Mouse (Mus musculus) adrenal gland (tissue): Measurements from ENCODE around the gene Afap1.

Experiments used
- intact Hi-C: fragments of 180-260 bp; cut with DNase I; formaldehyde crosslinking; loops from one replicate; pipeline ENCODE4 v1.15.1; 2025

Gene Afap1

DNA sequence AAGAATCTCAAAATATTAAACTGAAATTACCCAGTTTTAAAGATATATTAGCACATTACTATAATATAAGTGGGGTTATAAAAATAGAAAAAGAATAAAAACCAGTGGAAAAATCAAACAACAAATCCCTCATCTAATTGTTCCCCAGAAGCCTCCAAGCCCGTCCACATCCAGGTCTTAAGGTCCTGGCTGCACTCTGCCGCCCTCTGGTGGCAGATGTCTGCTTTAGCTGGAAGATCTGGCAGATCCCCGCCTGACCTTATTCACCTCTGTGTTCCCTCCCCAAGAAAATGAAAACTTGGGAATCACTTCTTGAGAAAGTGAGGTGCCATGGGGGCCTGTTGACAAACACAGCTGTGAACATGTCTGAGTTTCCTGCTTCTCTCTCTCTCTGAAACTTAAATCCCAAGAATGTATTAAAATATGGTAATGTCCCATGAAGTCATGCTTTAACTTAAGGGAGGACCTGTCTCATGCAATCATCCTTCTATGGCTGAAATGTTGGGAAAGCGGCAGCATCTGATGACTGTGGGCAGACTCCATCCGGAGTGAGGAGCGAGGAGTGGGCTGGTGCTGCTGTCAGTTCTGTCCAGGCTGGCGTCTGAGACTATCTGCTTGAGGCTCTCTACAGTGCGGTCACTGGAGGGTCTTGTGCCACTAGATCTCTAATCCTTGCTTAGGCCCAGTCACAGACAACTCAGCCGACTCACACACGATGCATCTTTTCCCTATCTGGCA is 78.9 kb downstream of the Afap1 start:
- intact Hi-C loops = loop anchor here (1.0 to 5.0 kb wide), 2 partner anchors 80 to 105 kb away; no protein-coding TSS in a partner anchor

DNA sequence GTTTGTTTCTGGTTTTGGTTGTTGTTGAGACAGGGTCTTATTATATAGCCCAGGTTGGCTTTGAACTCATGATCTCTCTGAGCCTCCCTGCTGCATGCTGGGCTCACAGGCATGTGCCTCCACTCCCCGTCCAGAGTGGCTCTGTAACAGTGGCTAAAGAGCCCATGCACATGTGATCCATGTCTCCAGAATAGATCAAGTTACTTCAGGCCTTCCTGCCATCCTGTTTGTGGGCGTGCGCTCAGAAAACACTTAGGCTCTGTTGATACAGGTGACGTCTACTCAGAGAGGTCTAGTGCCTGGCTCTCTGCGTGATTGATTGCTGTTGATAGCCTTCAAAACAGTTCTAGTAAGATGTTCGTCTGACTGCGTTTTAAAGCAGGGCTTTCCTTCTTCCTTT is 79.6 kb downstream of the Afap1 start:
- intact Hi-C loops = loop anchor here (1.0 to 5.0 kb wide), 2 partner anchors 80 to 105 kb away; no protein-coding TSS in a partner anchor

DNA sequence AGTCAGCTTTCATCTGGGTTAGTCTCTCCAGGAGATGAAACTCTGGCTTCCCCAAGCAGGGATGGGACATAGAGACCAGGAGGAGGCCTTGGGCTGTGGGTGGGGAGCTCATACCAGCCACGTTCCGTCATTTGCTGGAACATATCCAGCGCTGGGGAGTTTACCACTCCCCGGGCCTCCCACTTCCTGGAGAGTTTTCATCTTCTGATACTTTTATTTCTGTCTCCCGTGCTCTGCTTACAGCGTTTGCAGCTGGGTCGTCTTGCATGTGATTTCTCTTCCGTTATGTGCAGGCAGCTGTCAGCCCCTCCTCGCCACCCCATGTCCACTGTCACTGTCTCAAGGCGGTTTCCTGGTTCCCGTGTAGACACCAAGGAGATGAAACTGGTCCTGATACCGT is 80.7 kb downstream of the Afap1 start:
- intact Hi-C loops = loop anchor here (5.0 kb wide), 1 partner anchor 106 kb away; no protein-coding TSS in a partner anchor

DNA sequence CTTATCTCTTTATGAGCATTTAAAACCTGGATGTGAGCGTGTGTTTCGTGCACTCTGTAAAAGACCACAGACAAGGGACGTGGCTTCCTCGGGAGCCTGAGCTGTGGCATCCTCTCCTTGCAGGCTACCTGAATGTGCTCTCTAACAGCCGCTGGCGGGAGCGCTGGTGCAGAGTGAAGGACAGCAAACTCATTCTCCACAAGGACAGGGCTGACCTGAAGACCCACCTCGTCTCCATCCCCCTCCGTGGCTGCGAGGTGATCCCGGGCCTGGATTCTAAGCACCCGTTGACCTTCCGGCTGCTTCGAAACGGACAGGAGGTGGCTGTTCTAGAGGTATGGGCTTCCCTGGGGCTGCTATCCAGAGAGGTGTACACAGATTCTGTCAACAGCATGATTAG is 81.1 kb downstream of the Afap1 start:
- intact Hi-C loops = loop anchor here (5.0 kb wide), 1 partner anchor 107 kb away; no protein-coding TSS in a partner anchor

DNA sequence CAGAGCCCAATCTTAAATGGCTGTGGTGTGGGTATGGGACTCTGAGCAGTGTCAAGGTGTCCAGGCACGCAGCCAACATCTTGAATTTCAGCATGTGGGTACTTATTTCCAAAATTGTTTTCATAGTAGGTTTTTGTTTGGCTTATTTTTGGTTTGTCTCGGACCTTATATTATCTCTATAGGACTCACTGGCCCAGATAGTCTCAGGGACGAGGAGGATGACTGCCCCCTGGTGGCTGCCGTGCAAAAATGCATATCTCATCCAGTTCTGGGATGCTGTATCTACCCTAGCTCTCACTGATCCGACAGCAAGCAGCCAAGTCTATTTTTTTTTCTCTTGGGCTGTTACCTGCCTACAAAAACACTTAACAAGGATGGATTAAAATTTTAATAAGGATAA is 82.6 kb downstream of the Afap1 start:
- intact Hi-C loops = loop anchor here (1.0 kb wide), 1 partner anchor 86 kb away; no protein-coding TSS in a partner anchor

DNA sequence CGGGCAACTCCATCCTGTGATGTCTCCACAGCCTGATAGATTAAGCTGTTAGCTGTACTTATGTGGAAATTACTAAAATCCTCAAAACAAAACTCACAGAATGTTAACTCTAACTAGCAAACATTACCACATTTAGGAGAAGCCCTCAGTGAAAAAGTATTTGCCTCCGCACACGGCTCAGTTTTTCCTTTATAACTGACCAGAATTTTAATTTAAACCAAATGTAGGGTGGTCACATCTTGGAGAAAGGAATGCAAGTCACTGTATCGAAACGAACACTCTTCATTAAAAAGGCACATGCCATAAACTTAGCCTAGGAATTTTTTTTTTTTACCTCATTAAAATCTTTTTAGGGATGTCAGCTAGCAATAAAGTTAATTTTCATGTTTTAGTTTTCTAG is 87.4 kb downstream of the Afap1 start:
- intact Hi-C loops = loop anchor here (5.0 kb wide), 2 partner anchors 242 to 417 kb away; partner anchors contain the start of gene Sorcs2

DNA sequence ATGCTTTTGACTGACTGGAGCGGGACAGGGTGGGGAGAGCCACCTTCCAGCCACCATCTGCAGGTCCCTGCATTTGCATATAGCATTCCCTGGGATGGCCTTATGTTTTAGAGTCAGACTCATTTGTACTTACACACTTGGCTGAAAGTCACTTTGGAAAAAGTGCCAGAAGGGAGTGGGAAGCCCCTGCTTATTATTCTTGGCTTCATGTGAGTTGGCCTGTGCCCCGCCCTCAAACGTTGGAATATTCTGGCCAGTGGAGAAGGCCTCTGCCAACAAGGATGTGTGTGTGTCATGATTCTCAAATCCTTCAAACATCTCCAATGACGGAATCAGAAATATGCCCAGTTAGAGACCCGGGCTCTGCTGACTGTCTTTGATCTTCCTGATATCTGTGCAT is 88.2 kb downstream of the Afap1 start:
- intact Hi-C loops = loop anchor here (5.0 kb wide), 2 partner anchors 241 to 416 kb away; partner anchors contain the start of gene Sorcs2

DNA sequence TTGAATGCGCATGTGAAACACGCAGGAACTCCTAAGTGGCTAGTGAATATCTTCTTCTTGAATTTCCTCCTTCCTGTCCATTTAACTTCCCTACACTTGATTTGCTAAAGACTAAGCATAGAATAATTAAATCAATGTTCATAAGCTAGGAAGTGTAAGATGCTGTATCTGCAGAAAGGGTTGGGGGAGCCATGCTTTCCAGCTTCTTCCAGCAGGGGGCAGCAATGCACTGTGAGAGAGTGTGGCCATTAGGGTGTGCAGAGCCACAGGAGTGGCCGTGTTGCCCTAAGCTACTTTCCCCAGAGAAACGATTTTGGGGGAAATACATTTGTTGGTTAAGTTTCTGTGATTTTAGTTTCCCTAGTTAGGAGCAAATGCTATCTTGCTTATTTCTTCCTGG is 88.9 kb downstream of the Afap1 start:
- intact Hi-C loops = loop anchor here (5.0 kb wide), 2 partner anchors 240 to 415 kb away; partner anchors contain the start of gene Sorcs2

DNA sequence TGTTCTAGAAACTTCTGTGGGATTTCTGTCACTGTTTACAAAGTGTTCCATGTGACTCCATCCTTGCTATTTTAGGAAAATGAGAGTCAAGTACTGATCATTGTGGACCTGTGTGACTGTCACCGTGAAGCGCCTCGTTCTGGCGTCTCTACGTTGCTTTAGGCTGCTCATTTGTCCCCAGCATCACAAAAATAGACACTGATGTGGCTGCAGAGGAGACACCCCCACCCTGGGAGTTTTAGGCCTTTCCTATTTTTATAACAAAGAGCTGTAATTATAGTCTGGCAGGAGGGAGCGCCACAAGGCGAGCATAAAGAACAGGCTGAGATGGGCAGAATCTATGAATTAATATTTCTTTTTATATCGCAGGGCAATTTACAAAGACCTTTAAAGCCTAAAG is 92.5 kb downstream of the Afap1 start:
- intact Hi-C loops = no loop called here

DNA sequence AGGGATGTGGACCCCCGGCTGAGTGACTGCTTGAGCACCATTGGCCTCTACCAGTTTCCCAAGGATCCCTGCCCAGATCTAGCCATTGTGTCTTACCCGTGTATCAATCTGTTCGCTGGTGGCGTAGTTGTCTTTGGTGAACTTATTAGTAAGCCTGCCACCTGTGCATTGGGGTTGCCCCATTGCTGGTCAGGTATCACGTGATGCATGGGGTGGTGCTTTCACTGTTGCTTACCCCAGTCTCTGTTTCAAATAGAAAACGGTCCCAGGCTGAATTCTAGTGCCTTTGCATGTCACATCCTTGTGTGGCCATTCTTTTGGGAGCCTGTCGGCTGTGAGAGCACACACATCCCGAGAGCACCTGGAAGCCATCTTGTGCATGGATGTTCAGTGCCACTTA is 95.0 kb downstream of the Afap1 start:
- intact Hi-C loops = no loop called here

DNA sequence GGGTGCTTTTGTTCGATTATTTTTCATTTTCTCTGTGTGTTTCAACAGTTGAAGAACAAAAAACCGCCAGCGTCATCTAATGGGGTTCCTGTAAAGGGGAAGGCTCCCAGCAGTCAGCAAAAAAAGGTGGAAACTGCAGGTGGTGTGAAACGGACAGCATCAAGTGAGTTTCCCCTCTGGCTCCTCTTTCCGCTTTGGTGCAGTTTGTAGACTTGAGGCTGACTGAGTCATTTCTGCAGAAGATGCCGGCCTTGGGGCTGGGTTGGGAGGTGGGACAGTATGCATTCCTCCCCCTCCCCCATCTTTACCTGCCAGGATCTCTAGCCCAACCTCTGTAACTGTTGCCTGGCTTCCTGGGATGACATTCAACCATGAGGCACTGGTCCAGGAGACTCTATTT is 96.4 kb downstream of the Afap1 start:
- intact Hi-C loops = no loop called here

DNA sequence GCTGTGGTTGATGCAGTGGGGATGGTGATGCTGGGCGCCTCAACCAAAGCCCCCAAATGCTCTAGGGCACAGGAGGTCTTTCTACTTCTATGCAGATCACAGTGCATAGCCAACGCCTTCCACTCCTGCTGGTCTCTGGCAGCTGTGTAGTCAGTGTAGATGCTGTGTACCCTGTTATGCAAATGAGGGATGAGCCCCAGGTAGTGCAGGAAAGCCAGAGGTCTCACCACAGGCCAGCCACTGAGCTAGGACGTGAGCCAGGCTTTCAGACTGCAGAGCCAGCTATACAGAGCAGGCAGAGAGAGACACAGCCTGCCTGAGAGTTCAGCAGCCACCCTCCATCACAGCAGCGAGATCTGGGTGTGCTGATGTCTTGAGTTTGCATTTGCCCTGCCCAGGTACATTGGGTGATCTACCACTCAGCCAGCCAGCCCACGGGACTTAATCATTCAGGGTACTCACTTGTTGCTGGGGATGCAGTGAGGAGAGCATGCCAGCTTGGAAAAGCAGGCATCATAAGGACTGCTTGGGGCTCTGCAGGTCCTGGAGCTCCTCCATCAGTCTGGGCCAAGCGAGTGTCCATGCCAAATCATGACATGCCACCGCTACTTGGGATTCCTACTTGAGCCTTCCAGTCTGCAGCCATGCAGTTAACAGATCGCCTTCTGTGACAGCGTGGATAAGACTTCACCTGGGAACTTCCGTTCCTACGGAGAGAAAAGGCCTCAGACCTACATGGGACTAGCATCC is 97.0 kb downstream of the Afap1 start:
- intact Hi-C loops = no loop called here

DNA sequence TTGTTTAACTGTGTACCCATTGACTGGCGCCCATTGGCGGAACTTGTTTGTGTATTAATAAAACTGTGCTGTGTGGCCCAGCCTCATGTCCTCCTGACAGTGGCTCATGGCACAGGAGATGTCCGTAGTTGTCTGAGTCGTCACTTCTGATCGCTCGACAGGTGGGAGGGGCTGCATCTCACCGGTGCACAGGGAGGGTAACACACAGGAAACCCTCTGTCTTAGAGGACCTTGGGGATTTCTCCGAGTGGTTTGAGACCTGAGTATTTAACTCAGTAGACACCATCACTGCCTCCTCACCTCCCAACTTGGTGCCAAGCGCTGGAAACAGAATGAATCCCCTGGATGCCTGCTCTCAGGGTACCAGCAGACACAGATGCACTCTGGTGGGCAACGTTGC is 110.7 kb downstream of the Afap1 start:
- intact Hi-C loops = no loop called here

DNA sequence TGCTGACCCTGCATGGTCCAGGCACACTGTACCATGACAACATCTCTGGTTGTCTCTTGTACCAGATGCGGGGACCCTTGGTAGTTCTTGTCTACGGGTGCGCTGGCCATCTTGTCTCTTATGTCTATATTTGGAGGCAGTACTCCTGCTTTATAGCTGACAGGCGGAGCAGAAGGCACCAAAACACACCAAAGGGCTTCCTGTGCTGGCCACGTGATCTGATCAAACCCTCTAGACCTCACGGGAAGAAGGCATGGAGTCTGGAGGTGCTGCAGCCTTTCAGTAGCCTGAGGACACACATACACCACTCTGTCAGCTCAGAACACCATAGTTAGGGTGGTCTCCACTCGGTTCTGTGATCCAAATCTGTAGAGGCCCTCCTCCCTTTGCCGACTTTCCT is 113.0 kb downstream of the Afap1 start:
- intact Hi-C loops = no loop called here

DNA sequence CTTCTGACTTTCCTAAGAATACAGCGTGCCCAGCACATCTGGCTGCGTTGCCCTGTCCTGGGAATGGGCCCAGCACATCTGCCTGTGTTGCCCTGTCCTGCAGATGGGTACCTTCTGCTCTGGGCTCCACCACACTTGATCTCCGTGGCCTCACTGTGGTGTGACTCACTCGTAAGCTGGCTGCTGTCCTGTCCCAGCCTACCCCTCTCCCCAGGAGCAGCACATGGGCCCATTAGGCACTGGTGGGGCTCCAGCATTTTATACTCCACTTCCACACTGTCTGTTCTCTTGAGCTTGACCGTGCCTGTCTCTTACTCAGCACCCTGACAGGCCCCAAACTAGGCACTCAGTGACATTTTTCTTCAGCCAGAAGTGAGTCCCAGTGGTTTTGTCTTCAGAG is 113.5 kb downstream of the Afap1 start:
- intact Hi-C loops = no loop called here

DNA sequence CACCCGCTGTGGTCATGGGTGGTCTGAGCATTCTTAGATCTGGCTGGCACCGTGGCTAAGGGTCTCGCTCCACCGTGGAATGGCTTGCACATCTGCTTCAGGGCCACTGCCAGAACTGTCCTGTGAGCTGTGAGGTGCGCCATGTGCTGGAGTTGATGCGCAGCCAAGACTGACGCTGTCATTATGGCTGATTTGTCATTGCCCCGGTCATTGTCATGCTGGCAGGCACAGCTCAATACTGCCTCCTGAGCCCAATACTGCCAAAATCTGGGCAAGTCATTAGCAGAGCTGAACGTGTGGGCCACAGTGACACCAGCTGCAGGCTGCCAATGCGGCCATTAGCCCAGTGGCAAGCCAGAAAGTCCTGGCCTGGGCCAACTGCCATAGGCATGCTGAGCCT is 114.5 kb downstream of the Afap1 start:
- intact Hi-C loops = no loop called here

DNA sequence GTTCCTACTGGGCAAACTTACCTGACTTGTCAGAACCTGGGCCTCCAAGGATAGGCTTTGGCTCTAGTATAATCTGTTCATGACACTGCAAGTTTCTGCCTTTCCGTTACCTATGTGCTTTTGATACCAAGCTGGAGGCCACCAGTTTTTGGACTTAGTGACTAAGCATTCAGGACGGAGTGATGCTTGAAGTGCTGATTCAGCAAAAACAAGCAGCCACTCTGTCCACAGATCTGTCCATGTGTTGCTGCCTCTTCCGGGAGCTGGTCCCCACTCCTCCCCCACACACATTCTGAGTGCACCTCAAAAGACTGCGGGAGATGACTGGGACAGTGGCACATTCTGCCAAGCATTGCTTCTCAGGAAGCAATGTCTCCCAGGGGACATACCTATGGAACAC is 116.3 kb downstream of the Afap1 start:
- intact Hi-C loops = no loop called here

DNA sequence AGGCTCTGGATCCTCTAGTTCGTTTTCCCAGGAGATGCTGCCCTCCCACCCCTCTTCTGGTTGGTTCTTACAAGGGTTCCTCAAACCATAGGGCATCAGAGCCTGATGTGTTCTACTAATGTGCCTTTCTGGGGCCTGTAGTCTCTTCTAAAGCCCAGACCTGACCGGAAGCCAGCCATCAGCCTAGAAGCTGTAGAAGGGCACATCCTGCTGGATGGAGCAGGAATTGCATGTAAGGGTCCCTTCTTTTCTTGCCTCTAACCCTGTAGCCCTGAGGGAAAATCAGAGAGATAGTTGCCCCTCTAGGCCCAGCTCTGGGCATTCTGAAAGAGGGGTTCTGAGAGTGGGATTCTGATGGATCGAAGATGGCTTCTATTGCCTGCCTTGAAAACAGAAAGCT is 125.2 kb downstream of the Afap1 start:
- intact Hi-C loops = no loop called here

DNA sequence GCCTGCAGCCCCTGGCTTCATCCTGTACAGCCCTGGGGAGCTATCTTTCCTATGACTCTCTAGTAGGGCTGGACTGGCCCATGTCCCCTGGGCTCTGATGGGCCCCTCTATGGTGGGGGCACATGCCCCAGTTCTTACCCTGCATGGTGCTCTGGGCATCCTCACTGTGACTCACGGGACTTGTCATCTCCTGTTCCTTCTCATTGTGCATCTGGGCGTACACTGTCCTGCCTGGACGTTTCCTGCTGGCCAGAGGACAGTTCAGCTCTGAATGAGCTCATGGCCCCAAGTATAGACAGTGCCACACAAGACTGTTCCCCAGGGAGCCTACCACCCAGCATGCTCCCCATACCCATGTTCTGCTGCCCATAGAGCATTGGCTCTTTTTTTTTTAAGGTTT is 128.0 kb downstream of the Afap1 start:
- intact Hi-C loops = no loop called here

DNA sequence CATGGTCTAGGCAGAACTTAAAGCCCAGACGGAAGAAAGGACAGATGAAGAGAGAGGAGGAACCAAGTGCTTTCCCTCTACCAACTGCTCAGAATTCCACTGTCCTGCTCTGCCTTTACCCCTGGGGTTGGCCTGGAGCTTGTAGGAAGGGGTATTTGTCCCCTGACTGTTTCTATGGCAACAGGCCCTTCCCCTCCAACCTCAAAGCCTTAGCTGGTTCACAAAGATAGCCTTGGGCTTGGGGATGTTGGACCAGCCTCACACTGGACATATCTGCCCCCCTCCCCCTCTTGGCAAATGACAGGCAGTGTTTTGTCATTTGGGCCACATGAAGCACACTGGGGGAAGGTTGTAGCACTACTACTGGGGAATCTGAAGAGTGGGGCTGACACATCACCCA is 129.2 kb downstream of the Afap1 start:
- intact Hi-C loops = no loop called here

DNA sequence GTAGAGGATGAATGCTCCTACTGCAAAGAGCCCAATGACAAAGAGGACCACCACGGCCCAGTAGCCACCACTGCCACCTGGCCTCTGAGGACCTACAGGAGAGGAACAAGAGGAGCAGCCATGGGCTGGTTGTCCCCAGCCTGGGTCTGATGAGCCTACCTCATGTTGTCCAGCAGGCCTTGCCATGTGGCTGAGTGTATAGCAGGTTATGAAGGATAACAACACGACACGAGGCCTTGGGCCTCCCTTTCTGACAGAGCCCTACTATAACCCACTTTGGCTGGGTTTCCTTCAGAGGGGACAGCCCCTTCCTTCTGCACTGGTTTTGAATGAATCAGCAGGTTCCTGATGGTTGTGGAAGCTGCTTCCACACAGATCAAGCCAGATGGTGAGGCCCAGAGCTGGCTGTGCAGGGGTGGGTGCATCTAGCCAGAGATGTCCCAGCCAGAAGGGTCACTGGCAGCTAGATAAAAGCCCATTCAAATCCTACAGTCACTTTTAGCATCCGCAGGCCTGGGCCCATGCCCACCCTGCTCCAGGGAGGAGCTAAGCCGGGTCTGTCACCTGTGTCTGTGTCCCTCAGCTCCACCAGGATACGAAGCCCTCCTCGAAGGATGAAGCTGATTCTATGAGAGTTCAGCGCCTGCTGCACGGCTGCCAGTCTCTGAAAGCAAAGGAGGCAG is 131.0 kb downstream of the Afap1 start:
- intact Hi-C loops = no loop called here

DNA sequence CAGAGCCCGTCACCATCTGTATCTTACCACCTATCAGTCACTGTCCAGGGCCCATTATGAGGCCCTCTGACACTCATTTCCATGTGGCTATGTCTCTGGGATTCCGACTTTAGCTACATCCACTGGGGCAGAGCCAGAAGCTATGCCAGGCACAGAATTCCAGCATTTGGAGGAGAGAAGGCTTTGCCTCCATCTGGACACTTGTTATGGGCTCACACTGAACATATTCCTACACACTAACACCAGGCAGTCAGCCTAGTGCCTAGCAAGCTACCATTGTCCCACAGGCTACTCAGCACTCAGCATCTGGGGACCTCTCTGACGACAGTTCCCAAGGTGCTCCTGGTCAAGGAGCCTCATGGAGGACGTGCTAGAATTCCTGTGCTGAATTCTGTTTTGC is 132.0 kb downstream of the Afap1 start:
- intact Hi-C loops = no loop called here
